Mouse (Mus musculus): ENCODE measurements around the gene Gm5617.

- no peak for TF ChIP-seq CTCF (IDR thresholded peaks at IDR 0.05; ENCODE audit: borderline replicate concordance, insufficient read depth, low read length)
- TF ChIP-seq POLR2A (IDR thresholded peaks at IDR 0.05; ENCODE audit: low read depth, low read length), result no peak
These were observed 47.4 kb upstream of the Gm5617 start for GRCm38 (mm10) chr9:48447783-48448209.

Data from embryonic fibroblast, embryonic 13.5 days (primary cell).